Mouse (Mus musculus): ENCODE results near the gene Pdzd2.

Gene Pdzd2

GRCm38 (mm10) chr15:12319889-12320288, 419.8 kb downstream of the Pdzd2 start:
- no peak for DNase-seq (ENCODE audit: low read depth, low spot score)

GRCm38 (mm10) chr15:12318451-12318850, 421.3 kb downstream of the Pdzd2 start:
- no peak for DNase-seq (ENCODE audit: low read depth, low spot score)

- DNase-seq (ENCODE audit: low read depth, low spot score): no peak
These were observed 422.4 kb downstream of the Pdzd2 start for GRCm38 (mm10) chr15:12317290-12317689.

- DNase-seq (ENCODE audit: low read depth, low spot score): no peak
These were observed 423.7 kb downstream of the Pdzd2 start for GRCm38 (mm10) chr15:12315996-12316395.

- DNase-seq (ENCODE audit: low read depth, low spot score): no peak
These were observed 425.1 kb downstream of the Pdzd2 start for GRCm38 (mm10) chr15:12314584-12314983.

GRCm38 (mm10) chr15:12313255-12313654, 426.5 kb downstream of the Pdzd2 start:
- DNase-seq (ENCODE audit: low read depth, low spot score): no peak

GRCm38 (mm10) chr15:12311465-12311864, 428.3 kb downstream of the Pdzd2 start:
- DNase-seq (ENCODE audit: low read depth, low spot score): no peak

GRCm38 (mm10) chr15:12310676-12311075, 429.0 kb downstream of the Pdzd2 start:
- no peak for DNase-seq (ENCODE audit: low read depth, low spot score)
